Mouse (Mus musculus): ENCODE data around the gene Txndc8. TPM values are rescaled to one million over a fixed set of nuclear protein-coding genes. Genes with fewer than 3 reads are reported as not detected.
A peak's percentile ranks its signal among the peaks of the same experiment; 100 is the strongest.

The Txndc8 gene
- polyA plus RNA-seq, 1 experiment from 2014 or later, result not detected

- Histone ChIP-seq H3K4me2 (ENCODE audit: low read depth, low read length) (0 out of 2 replicates have a peak overlapping the region, but pooled peaks have one; percentile 6), H3K27ac (ENCODE audit: low read length) (peak overlapping the region; percentile 5; the same call in 1 of the 2 replicates), H3K36me3 (ENCODE audit: control insufficient read depth, insufficient read depth, low read length) (peaks cover 17% of the 10 kb centered on the region), H3K9me3 (ENCODE audit: control insufficient read depth, low read length) (no peaks in the 10 kb centered on the region; the same call in 1 of the 2 replicates), H3K27me3 (replicated peaks; ENCODE audit: control insufficient read depth, insufficient read depth, low read length) (no peaks in the 10 kb centered on the region), H3K9ac (ENCODE audit: low read depth, low read length) (no peak overlapping the region), H3K4me3 (ENCODE audit: low read length) (no peak overlapping the region; the same call in 1 of the 2 replicates), H3K4me1 (ENCODE audit: control insufficient read depth, insufficient read depth, low read length) (peaks cover 31% of the 10 kb centered on the region)
- WGBS, result 79% methylated on average over 3 of the region's 3 CpGs
- no peak for ATAC-seq
These were observed 56.5 kb downstream of the Txndc8 start for GRCm38 (mm10) chr4:57952416-57952815.

GRCm38 (mm10) chr4:57949866-57950265, 59.1 kb downstream of the Txndc8 start:
- peaks cover 36% of the 10 kb centered on the region for H3K4me1 ChIP-seq (ENCODE audit: control insufficient read depth, insufficient read depth, low read length)
- H3K36me3 ChIP-seq (ENCODE audit: control insufficient read depth, insufficient read depth, low read length), result peaks cover 21% of the 10 kb centered on the region
- H3K27me3 ChIP-seq (replicated peaks; ENCODE audit: control insufficient read depth, insufficient read depth, low read length), result no peaks in the 10 kb centered on the region
- no peak overlapping the region for H3K4me3 ChIP-seq (ENCODE audit: low read length)
- WGBS, result 92% methylated on average over 6 of the region's 6 CpGs
- no peaks in the 10 kb centered on the region; the same call in 1 of the 2 replicates for H3K9me3 ChIP-seq (ENCODE audit: control insufficient read depth, low read length)
- no peak for ATAC-seq
- no peak overlapping the region for H3K9ac ChIP-seq (ENCODE audit: low read depth, low read length)
- no peak overlapping the region for H3K4me2 ChIP-seq (ENCODE audit: low read depth, low read length)
- H3K27ac ChIP-seq (ENCODE audit: low read length), result peak overlapping the region; percentile 17

- Histone ChIP-seq H3K27me3 (replicated peaks; ENCODE audit: control insufficient read depth, insufficient read depth, low read length) (no peaks in the 10 kb centered on the region), H3K4me3 (ENCODE audit: low read length) (no peak overlapping the region), H3K9me3 (ENCODE audit: control insufficient read depth, low read length) (no peaks in the 10 kb centered on the region; the same call in 1 of the 2 replicates), H3K4me2 (ENCODE audit: low read depth, low read length) (peak overlapping the region; percentile 40), H3K36me3 (ENCODE audit: control insufficient read depth, insufficient read depth, low read length) (peaks cover 19% of the 10 kb centered on the region), H3K9ac (ENCODE audit: low read depth, low read length) (no peak overlapping the region; the same call in 1 of the 2 replicates), H3K27ac (ENCODE audit: low read length) (peak overlapping the region; percentile 95), H3K4me1 (ENCODE audit: control insufficient read depth, insufficient read depth, low read length) (peaks cover 26% of the 10 kb centered on the region)
- WGBS, result 83% methylated on average over 4 of the region's 4 CpGs
- peak; percentile 84 for ATAC-seq
These were observed 61.4 kb downstream of the Txndc8 start for GRCm38 (mm10) chr4:57947476-57947875.

- Histone ChIP-seq H3K4me3 (ENCODE audit: low read length) (no peak overlapping the region), H3K4me2 (ENCODE audit: low read depth, low read length) (no peak overlapping the region), H3K36me3 (ENCODE audit: control insufficient read depth, insufficient read depth, low read length) (peaks cover 18% of the 10 kb centered on the region), H3K9ac (ENCODE audit: low read depth, low read length) (0 out of 2 replicates have a peak overlapping the region, but pooled peaks have one; percentile 31), H3K27ac (ENCODE audit: low read length) (peak overlapping the region; percentile 90), H3K4me1 (ENCODE audit: control insufficient read depth, insufficient read depth, low read length) (peaks cover 25% of the 10 kb centered on the region), H3K27me3 (replicated peaks; ENCODE audit: control insufficient read depth, insufficient read depth, low read length) (no peaks in the 10 kb centered on the region), H3K9me3 (ENCODE audit: control insufficient read depth, low read length) (no peaks in the 10 kb centered on the region; the same call in 1 of the 2 replicates)
- ATAC-seq, result peak; percentile 96
- 57% methylated on average over 10 of the region's 10 CpGs for WGBS
These were observed 61.9 kb downstream of the Txndc8 start for GRCm38 (mm10) chr4:57947036-57947435.

- no peak for ATAC-seq
- Histone ChIP-seq H3K9ac (ENCODE audit: low read depth, low read length) (no peak overlapping the region), H3K4me3 (ENCODE audit: low read length) (no peak overlapping the region), H3K36me3 (ENCODE audit: control insufficient read depth, insufficient read depth, low read length) (peaks cover 5% of the 10 kb centered on the region), H3K27me3 (replicated peaks; ENCODE audit: control insufficient read depth, insufficient read depth, low read length) (no peaks in the 10 kb centered on the region), H3K27ac (ENCODE audit: low read length) (no peak overlapping the region), H3K4me2 (ENCODE audit: low read depth, low read length) (no peak overlapping the region), H3K9me3 (ENCODE audit: control insufficient read depth, low read length) (no peaks in the 10 kb centered on the region), H3K4me1 (ENCODE audit: control insufficient read depth, insufficient read depth, low read length) (peaks cover 14% of the 10 kb centered on the region)
- 81% methylated on average over 2 of the region's 2 CpGs for WGBS
These were observed 66.0 kb downstream of the Txndc8 start for GRCm38 (mm10) chr4:57942892-57943291.

GRCm38 (mm10) chr4:57940631-57941030, 68.3 kb downstream of the Txndc8 start:
- no peak overlapping the region for H3K4me3 ChIP-seq (ENCODE audit: low read length)
- H3K9me3 ChIP-seq (ENCODE audit: control insufficient read depth, low read length), result no peaks in the 10 kb centered on the region
- H3K4me1 ChIP-seq (ENCODE audit: control insufficient read depth, insufficient read depth, low read length), result no peaks in the 10 kb centered on the region; the same call in 1 of the 2 replicates
- H3K27ac ChIP-seq (ENCODE audit: low read length), result no peak overlapping the region
- ATAC-seq, result peak; percentile 47; the same call in 1 of the 2 replicates
- H3K4me2 ChIP-seq (ENCODE audit: low read depth, low read length), result no peak overlapping the region
- 73% methylated on average over 4 of the region's 4 CpGs for WGBS
- H3K36me3 ChIP-seq (ENCODE audit: control insufficient read depth, insufficient read depth, low read length), result no peaks in the 10 kb centered on the region
- H3K27me3 ChIP-seq (replicated peaks; ENCODE audit: control insufficient read depth, insufficient read depth, low read length), result no peaks in the 10 kb centered on the region
- H3K9ac ChIP-seq (ENCODE audit: low read depth, low read length), result no peak overlapping the region

- no peak for ATAC-seq
- no peaks in the 10 kb centered on the region for H3K4me1 ChIP-seq (ENCODE audit: control insufficient read depth, insufficient read depth, low read length)
- no peak overlapping the region for H3K4me3 ChIP-seq (ENCODE audit: low read length)
- no peaks in the 10 kb centered on the region for H3K27me3 ChIP-seq (replicated peaks; ENCODE audit: control insufficient read depth, insufficient read depth, low read length)
- H3K27ac ChIP-seq (ENCODE audit: low read length), result no peak overlapping the region
- no peaks in the 10 kb centered on the region for H3K36me3 ChIP-seq (ENCODE audit: control insufficient read depth, insufficient read depth, low read length)
- WGBS, result 87% methylated on average over 6 of the region's 6 CpGs
- no peaks in the 10 kb centered on the region for H3K9me3 ChIP-seq (ENCODE audit: control insufficient read depth, low read length)
- H3K9ac ChIP-seq (ENCODE audit: low read depth, low read length), result no peak overlapping the region
- no peak overlapping the region for H3K4me2 ChIP-seq (ENCODE audit: low read depth, low read length)
These were observed 71.6 kb downstream of the Txndc8 start for GRCm38 (mm10) chr4:57937292-57937691.

- no peaks in the 10 kb centered on the region for H3K27me3 ChIP-seq (replicated peaks; ENCODE audit: control insufficient read depth, insufficient read depth, low read length)
- no peak for ATAC-seq
- H3K4me2 ChIP-seq (ENCODE audit: low read depth, low read length), result no peak overlapping the region
- H3K9me3 ChIP-seq (ENCODE audit: control insufficient read depth, low read length), result no peaks in the 10 kb centered on the region
- H3K36me3 ChIP-seq (ENCODE audit: control insufficient read depth, insufficient read depth, low read length), result no peaks in the 10 kb centered on the region
- no peak overlapping the region for H3K9ac ChIP-seq (ENCODE audit: low read depth, low read length)
- 72% methylated on average over 5 of the region's 5 CpGs for WGBS
- H3K4me3 ChIP-seq (ENCODE audit: low read length), result no peak overlapping the region
- no peaks in the 10 kb centered on the region for H3K4me1 ChIP-seq (ENCODE audit: control insufficient read depth, insufficient read depth, low read length)
- H3K27ac ChIP-seq (ENCODE audit: low read length), result no peak overlapping the region
These were observed 74.7 kb downstream of the Txndc8 start for GRCm38 (mm10) chr4:57934181-57934580.
